Mouse (Mus musculus): ENCODE results near the gene Gramd1c. TPM values are rescaled to one million over a fixed set of nuclear protein-coding genes. Genes with fewer than 3 reads are reported as not detected.
A peak's percentile ranks its signal among the peaks of the same experiment; 100 is the strongest.

Gramd1c gene
- polyA plus RNA-seq, 1 experiment from 2014 or later, result 6.2 TPM

- Histone ChIP-seq H3K27me3 (no peaks in the 10 kb centered on the region), H3K27ac (no peak overlapping the region), H3K36me3 (no peaks in the 10 kb centered on the region), H3K4me1 (no peaks in the 10 kb centered on the region), H3K9me3 (no peaks in the 10 kb centered on the region), H3K9ac (no peak overlapping the region), H3K4me2 (replicated peaks) (no peak overlapping the region), H3K4me3 (no peak overlapping the region)
- ATAC-seq (ENCODE audit: insufficient number of reproducible peaks, insufficient read depth, low FRiP score, low TSS enrichment), result no peak
- WGBS, result 82% methylated on average over 4 of the region's 4 CpGs
Measured at GRCm38 (mm10) chr16:44017707-44018106, 45.4 kb downstream of the Gramd1c start.

- Histone ChIP-seq H3K9me3 (no peaks in the 10 kb centered on the region), H3K4me3 (0 out of 2 replicates have a peak overlapping the region, but pooled peaks have one; percentile 16), H3K9ac (no peak overlapping the region), H3K27ac (no peak overlapping the region), H3K4me2 (replicated peaks) (peak overlapping the region; percentile 40), H3K27me3 (no peaks in the 10 kb centered on the region), H3K36me3 (no peaks in the 10 kb centered on the region), H3K4me1 (no peaks in the 10 kb centered on the region)
- 12% methylated on average over 11 of the region's 11 CpGs for whole genome bisulfite sequencing
- ATAC-seq (ENCODE audit: insufficient number of reproducible peaks, insufficient read depth, low FRiP score, low TSS enrichment), result no peak
Measured at GRCm38 (mm10) chr16:44016164-44016563, 47.0 kb downstream of the Gramd1c start.

GRCm38 (mm10) chr16:44015416-44016158 lies 47.6 kb downstream of the Gramd1c start:
- Histone ChIP-seq H3K9me3 (no peaks in the 10 kb centered on the region), H3K4me2 (replicated peaks) (peak overlapping the region; percentile 40), H3K36me3 (no peaks in the 10 kb centered on the region), H3K27ac (no peak overlapping the region), H3K4me3 (0 out of 2 replicates have a peak overlapping the region, but pooled peaks have one; percentile 16), H3K9ac (no peak overlapping the region), H3K4me1 (no peaks in the 10 kb centered on the region), H3K27me3 (no peaks in the 10 kb centered on the region)
- WGBS, result 58% methylated on average over 16 of the region's 16 CpGs
- ATAC-seq (ENCODE audit: insufficient number of reproducible peaks, insufficient read depth, low FRiP score, low TSS enrichment), result no peak

- ATAC-seq (ENCODE audit: insufficient number of reproducible peaks, insufficient read depth, low FRiP score, low TSS enrichment), result no peak
- no peak overlapping the region for H3K4me2 ChIP-seq (replicated peaks)
- no peaks in the 10 kb centered on the region for H3K36me3 ChIP-seq
- no peaks in the 10 kb centered on the region for H3K4me1 ChIP-seq
- H3K9ac ChIP-seq, result no peak overlapping the region
- H3K9me3 ChIP-seq, result no peaks in the 10 kb centered on the region
- WGBS, result 54% methylated on average over 5 of the region's 5 CpGs
- no peak overlapping the region for H3K4me3 ChIP-seq
- H3K27me3 ChIP-seq, result no peaks in the 10 kb centered on the region
- H3K27ac ChIP-seq, result no peak overlapping the region
Measured at GRCm38 (mm10) chr16:44011010-44011409, 52.1 kb downstream of the Gramd1c start.

- 76% methylated on average over 5 of the region's 5 CpGs for WGBS
- H3K27me3 ChIP-seq, result no peaks in the 10 kb centered on the region
- H3K4me3 ChIP-seq, result no peak overlapping the region
- no peaks in the 10 kb centered on the region for H3K36me3 ChIP-seq
- no peak overlapping the region for H3K9ac ChIP-seq
- no peak overlapping the region for H3K4me2 ChIP-seq (replicated peaks)
- H3K27ac ChIP-seq, result no peak overlapping the region
- H3K9me3 ChIP-seq, result no peaks in the 10 kb centered on the region
- no peak for ATAC-seq (ENCODE audit: insufficient number of reproducible peaks, insufficient read depth, low FRiP score, low TSS enrichment)
- H3K4me1 ChIP-seq, result no peaks in the 10 kb centered on the region
Measured at GRCm38 (mm10) chr16:44002086-44002485, 61.1 kb downstream of the Gramd1c start.

GRCm38 (mm10) chr16:43999541-43999940 lies 63.6 kb downstream of the Gramd1c start:
- Histone ChIP-seq H3K9me3 (no peaks in the 10 kb centered on the region), H3K4me1 (no peaks in the 10 kb centered on the region), H3K4me2 (replicated peaks) (no peak overlapping the region), H3K27ac (no peak overlapping the region), H3K9ac (no peak overlapping the region), H3K27me3 (no peaks in the 10 kb centered on the region), H3K4me3 (no peak overlapping the region), H3K36me3 (no peaks in the 10 kb centered on the region)
- no peak for ATAC-seq (ENCODE audit: insufficient number of reproducible peaks, insufficient read depth, low FRiP score, low TSS enrichment)
- WGBS, result 84% methylated on average over 5 of the region's 5 CpGs

GRCm38 (mm10) chr16:43999111-43999510 lies 64.0 kb downstream of the Gramd1c start:
- no peak for ATAC-seq (ENCODE audit: insufficient number of reproducible peaks, insufficient read depth, low FRiP score, low TSS enrichment)
- H3K4me3 ChIP-seq, result no peak overlapping the region

GRCm38 (mm10) chr16:43994623-43995022 lies 68.5 kb downstream of the Gramd1c start:
- no peaks in the 10 kb centered on the region for H3K27me3 ChIP-seq
- H3K27ac ChIP-seq, result no peak overlapping the region
- H3K36me3 ChIP-seq, result no peaks in the 10 kb centered on the region
- H3K4me1 ChIP-seq, result no peaks in the 10 kb centered on the region
- H3K4me2 ChIP-seq (replicated peaks), result no peak overlapping the region
- H3K9ac ChIP-seq, result no peak overlapping the region
- 86% methylated on average over 3 of the region's 3 CpGs for WGBS
- no peak for ATAC-seq (ENCODE audit: insufficient number of reproducible peaks, insufficient read depth, low FRiP score, low TSS enrichment)
- no peaks in the 10 kb centered on the region for H3K9me3 ChIP-seq
- no peak overlapping the region for H3K4me3 ChIP-seq

More at GRCm38 (mm10) chr16:43999111-43999510, 64.0 kb downstream of the Gramd1c start:
- Histone ChIP-seq H3K27ac (no peak overlapping the region), H3K4me1 (no peaks in the 10 kb centered on the region), H3K27me3 (no peaks in the 10 kb centered on the region), H3K36me3 (no peaks in the 10 kb centered on the region), H3K9ac (no peak overlapping the region), H3K4me2 (replicated peaks) (no peak overlapping the region), H3K9me3 (no peaks in the 10 kb centered on the region)
- WGBS, result 77% methylated on average over 8 of the region's 8 CpGs

- Histone ChIP-seq H3K9ac (no peak overlapping the region), H3K4me3 (no peak overlapping the region), H3K4me2 (replicated peaks) (no peak overlapping the region), H3K27ac (no peak overlapping the region), H3K36me3 (no peaks in the 10 kb centered on the region), H3K9me3 (no peaks in the 10 kb centered on the region), H3K27me3 (no peaks in the 10 kb centered on the region), H3K4me1 (no peaks in the 10 kb centered on the region)
- no peak for ATAC-seq (ENCODE audit: insufficient number of reproducible peaks, insufficient read depth, low FRiP score, low TSS enrichment)
- WGBS, result 87% methylated on average over 4 of the region's 4 CpGs
Measured at GRCm38 (mm10) chr16:43986299-43986698, 76.8 kb downstream of the Gramd1c start.

GRCm38 (mm10) chr16:43980110-43980609 lies 83.0 kb downstream of the Gramd1c start:
- H3K9ac ChIP-seq, result peak overlapping the region; percentile 58
- no peaks in the 10 kb centered on the region for H3K9me3 ChIP-seq
- H3K27me3 ChIP-seq, result peaks cover 11% of the 10 kb centered on the region; the same call in 1 of the 2 replicates
- 0 out of 2 replicates have a peak, but pooled peaks cover 4% of the 10 kb centered on the region for H3K4me1 ChIP-seq
- no peak for ATAC-seq (ENCODE audit: insufficient number of reproducible peaks, insufficient read depth, low FRiP score, low TSS enrichment)
- H3K27ac ChIP-seq, result no peak overlapping the region
- WGBS, result 27% methylated on average over 9 of the region's 9 CpGs
- H3K36me3 ChIP-seq, result no peaks in the 10 kb centered on the region
- H3K4me3 ChIP-seq, result peak overlapping the region; percentile 61
- peak overlapping the region; percentile 99 for H3K4me2 ChIP-seq (replicated peaks)

- H3K4me2 ChIP-seq (replicated peaks), result peak within 1 kb of the TSS; percentile 99
- H3K9ac ChIP-seq, result peak within 1 kb of the TSS; percentile 58
- no peak within 1 kb of the TSS for H3K27ac ChIP-seq
- H3K4me1 ChIP-seq, result 0 out of 2 replicates have a peak, but pooled peaks cover 4% of the 10 kb centered on the region
- H3K36me3 ChIP-seq, result no peaks in the 10 kb centered on the region
- WGBS, result under 1% methylated on average over 71 of the region's 103 CpGs
- peaks cover 11% of the 10 kb centered on the region; the same call in 1 of the 2 replicates for H3K27me3 ChIP-seq
- no peaks in the 10 kb centered on the region for H3K9me3 ChIP-seq
- peak within 1 kb of the TSS; percentile 61 for H3K4me3 ChIP-seq
- 0 out of 2 replicates have a peak, but pooled peaks have one; percentile 75 for ATAC-seq (ENCODE audit: insufficient number of reproducible peaks, insufficient read depth, low FRiP score, low TSS enrichment)
Measured at GRCm38 (mm10) chr16:43979328-43980109, 83.6 kb downstream of the Gramd1c start, which contains the start of gene Zdhhc23. Gene Zdhhc23, minus strand, starts transcription at chr16:43979791.

Measured in embryonic facial prominence, embryonic 12.5 days (tissue).